Mouse (Mus musculus): ENCODE results near the gene Gna12.

Gna12 gene

DNA sequence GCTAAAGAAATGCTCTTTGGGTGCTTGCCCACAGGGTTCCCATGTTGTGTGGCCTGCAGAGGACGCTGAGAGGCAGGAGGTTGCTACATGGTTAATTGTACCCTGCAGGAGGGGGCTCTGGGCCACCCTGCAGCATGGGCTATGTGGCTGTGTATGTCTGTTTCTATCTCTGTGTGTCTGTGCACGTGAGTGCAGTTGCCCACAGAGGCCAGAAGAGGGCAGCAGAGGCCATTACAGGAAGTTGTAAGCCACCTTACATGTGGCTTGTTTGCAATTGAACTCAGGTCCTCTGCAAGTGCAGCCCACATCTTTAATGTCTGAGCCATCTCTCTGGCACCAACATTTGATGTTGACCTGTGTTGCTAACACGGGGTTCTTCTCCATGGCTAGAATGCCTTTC is 77.6 kb downstream of the Gna12 start:
- TF ChIP-seq POU5F1 (IDR thresholded peaks at IDR 0.05; ENCODE audit: borderline replicate concordance, low read length): no peak
- no peak for TF ChIP-seq NANOG (IDR thresholded peaks at IDR 0.05; ENCODE audit: borderline replicate concordance, low read length)
- peak; percentile 47 for TF ChIP-seq CTCF (conservative IDR thresholded peaks at IDR 0.05; ENCODE audit: low read length)
- Histone ChIP-seq H3K27me3 (ENCODE audit: insufficient read depth, low read length) (no peaks in the 10 kb centered on the region), H3K36me3 (ENCODE audit: insufficient read depth, low read length) (peaks cover 4% of the 10 kb centered on the region), H3K9me3 (ENCODE audit: low read length) (peaks cover 9% of the 10 kb centered on the region), H3K4me3 (replicated peaks; ENCODE audit: low read length) (no peak overlapping the region), H3K4me1 (replicated peaks; ENCODE audit: low read depth, low read length) (peaks cover 19% of the 10 kb centered on the region)

DNA sequence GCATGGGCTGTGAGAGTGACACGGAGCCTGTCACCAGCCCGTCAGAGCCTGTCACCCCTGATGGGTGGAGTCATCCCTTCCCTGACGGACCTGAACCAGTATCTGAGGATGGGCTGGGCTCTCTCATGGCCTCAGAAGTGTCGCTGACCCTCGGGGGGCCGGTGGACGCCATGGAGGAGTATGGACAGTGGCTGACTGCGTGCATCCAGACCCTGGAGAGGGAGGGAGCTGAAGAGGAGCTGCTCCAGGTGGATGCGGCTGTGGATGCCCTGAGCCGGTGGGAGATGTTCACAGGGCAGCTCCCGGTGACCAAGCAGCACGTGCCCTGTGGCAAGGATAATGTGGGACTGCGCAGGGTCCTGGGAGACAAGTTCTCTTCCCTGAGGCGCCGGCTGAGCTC is 78.2 kb downstream of the Gna12 start:
- H3K4me3 ChIP-seq (replicated peaks; ENCODE audit: low read length): no peak overlapping the region
- peaks cover 9% of the 10 kb centered on the region for H3K9me3 ChIP-seq (ENCODE audit: low read length)
- H3K27me3 ChIP-seq (ENCODE audit: insufficient read depth, low read length): no peaks in the 10 kb centered on the region
- TF ChIP-seq NANOG (IDR thresholded peaks at IDR 0.05; ENCODE audit: borderline replicate concordance, low read length) (no peak), CTCF (conservative IDR thresholded peaks at IDR 0.05; ENCODE audit: low read length) (no peak), POU5F1 (IDR thresholded peaks at IDR 0.05; ENCODE audit: borderline replicate concordance, low read length) (no peak)
- peaks cover 3% of the 10 kb centered on the region; the same call in 1 of the 2 replicates for H3K36me3 ChIP-seq (ENCODE audit: insufficient read depth, low read length)
- H3K4me1 ChIP-seq (replicated peaks; ENCODE audit: low read depth, low read length): peaks cover 19% of the 10 kb centered on the region

DNA sequence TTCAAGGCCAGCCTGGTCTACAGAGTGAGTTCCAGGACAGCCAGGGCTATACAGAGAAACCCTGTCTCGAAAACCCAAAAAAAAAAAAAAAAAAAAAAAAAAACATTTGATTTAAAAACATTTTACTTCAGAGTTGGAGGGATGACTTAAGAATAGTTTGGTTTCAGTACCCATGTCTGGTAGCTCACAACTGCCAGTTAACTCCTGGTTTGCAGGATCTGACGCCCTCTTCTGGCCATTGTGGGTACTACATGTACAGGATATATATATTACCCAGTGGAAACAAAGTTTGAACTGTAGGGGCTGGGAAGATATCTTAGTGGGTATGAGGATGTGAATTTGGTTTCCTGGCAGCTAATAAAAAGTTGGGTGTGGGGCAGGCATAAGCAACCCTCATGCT is 79.3 kb downstream of the Gna12 start:
- peaks cover 6% of the 10 kb centered on the region; the same call in 1 of the 2 replicates for H3K27me3 ChIP-seq (ENCODE audit: insufficient read depth, low read length)
- no peak overlapping the region for H3K4me3 ChIP-seq (replicated peaks; ENCODE audit: low read length)
- H3K9me3 ChIP-seq (ENCODE audit: low read length): peaks cover 9% of the 10 kb centered on the region
- H3K4me1 ChIP-seq (replicated peaks; ENCODE audit: low read depth, low read length): peaks cover 22% of the 10 kb centered on the region
- TF ChIP-seq NANOG (IDR thresholded peaks at IDR 0.05; ENCODE audit: borderline replicate concordance, low read length) (no peak), POU5F1 (IDR thresholded peaks at IDR 0.05; ENCODE audit: borderline replicate concordance, low read length) (no peak), CTCF (conservative IDR thresholded peaks at IDR 0.05; ENCODE audit: low read length) (peak; percentile 89)
- peaks cover 3% of the 10 kb centered on the region; the same call in 1 of the 2 replicates for H3K36me3 ChIP-seq (ENCODE audit: insufficient read depth, low read length)

DNA sequence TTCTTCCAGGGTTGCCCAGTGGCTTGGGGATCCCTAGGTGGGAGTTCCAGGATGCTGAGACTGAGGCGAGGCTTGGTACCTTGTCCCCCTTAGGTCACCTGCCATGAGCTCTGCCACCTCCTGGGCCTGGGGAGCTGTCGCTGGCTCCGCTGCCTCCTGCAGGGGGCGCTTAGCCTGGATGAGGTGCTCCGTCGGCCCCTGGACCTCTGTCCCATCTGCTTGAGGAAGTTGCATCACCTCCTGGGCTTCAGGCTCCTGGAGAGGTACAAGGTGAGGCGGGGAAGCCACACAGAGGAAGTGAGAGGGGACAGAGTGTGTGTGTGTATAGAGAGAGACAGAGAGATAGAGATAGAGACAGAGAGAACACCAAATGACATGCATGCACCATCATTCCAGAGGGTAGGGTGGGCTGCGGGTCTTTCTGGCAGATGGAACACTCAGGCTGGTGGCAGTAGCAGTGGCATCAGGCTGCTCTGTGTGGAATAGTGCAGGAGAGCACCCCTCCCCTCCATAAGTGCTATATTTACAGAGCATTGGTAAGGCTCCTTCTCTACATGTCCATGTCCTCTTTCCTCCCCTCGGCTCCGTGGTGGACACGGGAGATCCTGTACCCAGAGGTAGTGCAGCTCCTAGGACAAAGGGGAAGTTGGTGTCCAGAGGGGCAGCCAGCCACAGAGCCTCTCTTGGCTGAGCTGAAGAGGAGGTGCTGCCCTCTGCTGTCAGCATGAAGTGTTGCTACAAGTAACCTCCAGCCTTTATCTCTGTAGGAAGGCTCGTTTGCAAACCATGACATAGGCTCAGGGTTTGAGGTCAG is 81.0 kb downstream of the Gna12 start:
- Histone ChIP-seq H3K36me3 (ENCODE audit: insufficient read depth, low read length) (peaks cover 3% of the 10 kb centered on the region; the same call in 1 of the 2 replicates), H3K4me1 (replicated peaks; ENCODE audit: low read depth, low read length) (peaks cover 31% of the 10 kb centered on the region), H3K27me3 (ENCODE audit: insufficient read depth, low read length) (peaks cover 9% of the 10 kb centered on the region; the same call in 1 of the 2 replicates), H3K4me3 (replicated peaks; ENCODE audit: low read length) (peak overlapping the region; percentile 67), H3K9me3 (ENCODE audit: low read length) (peaks cover 12% of the 10 kb centered on the region)
- TF ChIP-seq POU5F1 (IDR thresholded peaks at IDR 0.05; ENCODE audit: borderline replicate concordance, low read length) (no peak), CTCF (conservative IDR thresholded peaks at IDR 0.05; ENCODE audit: low read length) (peak; percentile 63)

DNA sequence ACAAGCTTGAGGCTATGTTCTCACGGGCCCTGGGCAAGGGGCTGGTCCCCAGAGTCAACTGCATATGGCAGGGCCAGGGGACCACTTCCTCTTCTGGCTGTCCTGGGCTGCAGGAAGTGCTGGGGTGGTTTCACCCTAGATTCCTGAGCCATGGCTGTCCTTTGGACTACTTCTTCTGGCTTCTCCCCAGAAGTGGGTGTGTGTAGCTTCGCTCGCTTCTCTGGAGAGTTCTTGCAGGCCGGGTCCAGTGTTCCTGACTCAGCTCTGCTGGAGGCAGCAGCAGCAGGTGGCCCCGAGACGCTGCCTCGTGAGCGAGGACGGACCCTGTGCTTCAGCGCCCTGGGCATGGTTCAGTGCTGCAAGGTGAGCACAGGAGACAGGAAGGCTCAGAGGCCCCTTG is 81.8 kb downstream of the Gna12 start:
- TF ChIP-seq CTCF (conservative IDR thresholded peaks at IDR 0.05; ENCODE audit: low read length): no peak
- TF ChIP-seq POU5F1 (IDR thresholded peaks at IDR 0.05; ENCODE audit: borderline replicate concordance, low read length): no peak
- no peak for TF ChIP-seq NANOG (IDR thresholded peaks at IDR 0.05; ENCODE audit: borderline replicate concordance, low read length)
- Histone ChIP-seq H3K4me1 (replicated peaks; ENCODE audit: low read depth, low read length) (peaks cover 40% of the 10 kb centered on the region), H3K4me3 (replicated peaks; ENCODE audit: low read length) (no peak overlapping the region), H3K27me3 (ENCODE audit: insufficient read depth, low read length) (peaks cover 16% of the 10 kb centered on the region; the same call in 1 of the 2 replicates), H3K9me3 (ENCODE audit: low read length) (peaks cover 12% of the 10 kb centered on the region), H3K36me3 (ENCODE audit: insufficient read depth, low read length) (peaks cover 3% of the 10 kb centered on the region; the same call in 1 of the 2 replicates)

DNA sequence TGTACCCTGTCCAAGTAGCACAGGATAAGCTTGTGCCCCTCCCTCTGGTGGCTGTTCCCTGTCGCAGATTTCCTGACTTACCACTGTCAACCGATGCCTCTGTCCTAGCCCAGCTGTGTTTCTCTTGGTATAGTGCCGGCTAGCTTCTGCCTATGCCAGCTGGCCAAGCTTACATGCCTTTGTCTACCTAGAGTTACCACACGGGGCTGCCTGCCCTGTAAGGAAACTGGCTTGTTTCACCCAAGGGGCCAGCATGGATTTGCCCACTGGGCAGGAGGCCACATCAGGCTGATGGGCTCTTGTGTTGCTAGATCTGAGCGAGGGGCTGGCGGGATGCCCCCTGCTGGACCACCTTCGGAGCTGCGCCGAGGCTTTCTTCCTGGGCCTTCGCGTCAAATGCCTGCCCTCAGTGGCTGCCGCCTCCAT is 86.5 kb downstream of the Gna12 start:
- peak; percentile 49 for TF ChIP-seq CTCF (conservative IDR thresholded peaks at IDR 0.05; ENCODE audit: low read length)
- no peak for TF ChIP-seq POU5F1 (IDR thresholded peaks at IDR 0.05; ENCODE audit: borderline replicate concordance, low read length)
- Histone ChIP-seq H3K27me3 (ENCODE audit: insufficient read depth, low read length) (peaks cover 25% of the 10 kb centered on the region), H3K36me3 (ENCODE audit: insufficient read depth, low read length) (no peaks in the 10 kb centered on the region), H3K4me3 (replicated peaks; ENCODE audit: low read length) (peak overlapping the region; percentile 41), H3K4me1 (replicated peaks; ENCODE audit: low read depth, low read length) (peaks cover 40% of the 10 kb centered on the region), H3K9me3 (ENCODE audit: low read length) (peaks cover 16% of the 10 kb centered on the region)

DNA sequence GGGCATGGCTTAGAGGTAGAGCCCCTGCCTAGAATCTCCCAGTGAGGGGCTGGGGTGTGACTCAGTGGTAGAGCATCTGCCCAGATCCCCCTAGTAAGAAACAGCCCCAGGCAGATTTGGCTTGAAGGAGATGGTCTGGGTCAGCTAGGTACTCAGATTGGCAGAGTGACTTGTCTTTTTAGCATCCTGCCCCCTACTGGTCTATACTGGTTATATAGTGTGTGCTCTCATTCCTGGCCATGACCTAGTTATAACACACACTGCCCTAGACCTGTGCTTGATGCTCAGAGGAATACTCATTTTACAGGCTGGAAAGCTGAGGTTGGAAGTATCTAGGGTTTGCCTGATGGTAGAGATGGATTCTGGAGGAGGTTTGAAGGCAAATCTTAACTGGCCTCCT is 88.4 kb downstream of the Gna12 start:
- Histone ChIP-seq H3K4me1 (replicated peaks; ENCODE audit: low read depth, low read length) (peaks cover 43% of the 10 kb centered on the region), H3K36me3 (ENCODE audit: insufficient read depth, low read length) (no peaks in the 10 kb centered on the region), H3K27me3 (ENCODE audit: insufficient read depth, low read length) (peaks cover 39% of the 10 kb centered on the region), H3K4me3 (replicated peaks; ENCODE audit: low read length) (no peak overlapping the region), H3K9me3 (ENCODE audit: low read length) (peaks cover 16% of the 10 kb centered on the region)
- peak; percentile 37 for TF ChIP-seq CTCF (conservative IDR thresholded peaks at IDR 0.05; ENCODE audit: low read length)
- no peak for TF ChIP-seq POU5F1 (IDR thresholded peaks at IDR 0.05; ENCODE audit: borderline replicate concordance, low read length)
- no peak for TF ChIP-seq NANOG (IDR thresholded peaks at IDR 0.05; ENCODE audit: borderline replicate concordance, low read length)

DNA sequence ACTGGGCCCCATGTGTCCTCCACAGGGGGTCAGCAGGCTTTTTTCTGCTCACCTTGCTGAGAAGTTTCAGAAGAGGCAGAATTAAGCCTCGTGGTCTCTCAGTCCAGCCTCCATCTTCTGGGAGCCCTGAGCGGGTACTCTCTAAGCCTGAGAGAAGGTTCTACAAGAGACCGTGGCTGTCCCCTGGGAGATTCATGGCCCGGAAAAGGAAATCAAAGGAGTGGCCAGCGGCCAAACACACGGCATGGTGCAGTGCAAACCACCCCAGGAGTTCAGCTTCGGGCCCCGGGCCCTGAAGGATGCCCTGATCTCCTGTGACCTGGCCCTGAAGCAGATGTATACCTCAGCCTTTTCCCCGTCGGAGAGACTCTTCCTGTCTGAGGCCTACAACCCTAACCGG is 89.2 kb downstream of the Gna12 start:
- Histone ChIP-seq H3K4me3 (replicated peaks; ENCODE audit: low read length) (no peak overlapping the region), H3K4me1 (replicated peaks; ENCODE audit: low read depth, low read length) (peaks cover 46% of the 10 kb centered on the region), H3K9me3 (ENCODE audit: low read length) (peaks cover 16% of the 10 kb centered on the region), H3K36me3 (ENCODE audit: insufficient read depth, low read length) (no peaks in the 10 kb centered on the region), H3K27me3 (ENCODE audit: insufficient read depth, low read length) (peaks cover 42% of the 10 kb centered on the region)
- no peak for TF ChIP-seq POU5F1 (IDR thresholded peaks at IDR 0.05; ENCODE audit: borderline replicate concordance, low read length)
- TF ChIP-seq CTCF (conservative IDR thresholded peaks at IDR 0.05; ENCODE audit: low read length): no peak
- TF ChIP-seq NANOG (IDR thresholded peaks at IDR 0.05; ENCODE audit: borderline replicate concordance, low read length): no peak
